Mouse (Mus musculus) C2C12 (cell line): ENCODE results near the gene Pde8a. TPM values are rescaled to one million over a fixed set of nuclear protein-coding genes. Genes with fewer than 3 reads are reported as not detected.

Experiments used
- H3K27me3 ChIP-seq: one replicate; pipeline ENCODE4 v1.6.1; 2011; ENCODE audit not compliant: control insufficient read depth, insufficient read depth, insufficient read length
- H3K36me3 ChIP-seq: one replicate; pipeline ENCODE4 v1.6.1; 2011; ENCODE audit not compliant: control insufficient read depth, insufficient read depth
- H3K4me3 ChIP-seq: one replicate; pipeline ENCODE4 v1.5.1; 2011; ENCODE audit warnings: mild to moderate bottlenecking, control low read depth; ENCODE audit not compliant: poor library complexity, insufficient read depth, severe bottlenecking
- H3K79me2 ChIP-seq: one replicate; pipeline ENCODE4 v1.6.1; 2011; ENCODE audit not compliant: control insufficient read depth, insufficient read depth
- H3K79me3 ChIP-seq: one replicate; pipeline ENCODE4 v1.6.1; 2011; ENCODE audit warnings: low read depth, control low read depth
- H3ac ChIP-seq: one replicate; pipeline ENCODE3; 2011; ENCODE audit warnings: low read depth; ENCODE audit not compliant: control insufficient read depth, insufficient read length
- CEBPB ChIP-seq: IDR thresholded peaks from one replicate; pipeline ENCODE4 v1.6.1; 2011; ENCODE audit warnings: low read depth, mild to moderate bottlenecking, control low read depth, moderate library complexity
- CTCF ChIP-seq: IDR thresholded peaks from one replicate; pipeline ENCODE4 v1.5.1; 2011; ENCODE audit not compliant: control insufficient read depth, insufficient read depth, insufficient read length
- FOSL1 ChIP-seq: IDR thresholded peaks from one replicate; pipeline ENCODE4 v1.8.0; 2011; ENCODE audit warnings: mild to moderate bottlenecking, low read length; ENCODE audit not compliant: poor library complexity, insufficient read depth, severe bottlenecking
- MAX ChIP-seq: IDR thresholded peaks from one replicate; pipeline ENCODE4 v1.6.1; 2011; ENCODE audit warnings: mild to moderate bottlenecking, control low read depth
- MYOD1 ChIP-seq: IDR thresholded peaks from one replicate; pipeline ENCODE4 v1.6.1; 2011; ENCODE audit warnings: low read depth; ENCODE audit not compliant: control insufficient read depth, insufficient read length
- MYOG ChIP-seq: IDR thresholded peaks from one replicate; pipeline ENCODE4 v1.6.1; 2011; ENCODE audit not compliant: control insufficient read depth, insufficient read length; ENCODE audit errors: extremely low read depth
- USF1 ChIP-seq: IDR thresholded peaks from one replicate; pipeline ENCODE4 v1.6.1; 2011; ENCODE audit warnings: low read depth, mild to moderate bottlenecking, control low read depth, moderate library complexity
- polyA plus RNA-seq: library from polyadenylated mRNA; unstranded; fragments of >200 nt; fragmentation: generic; extraction: Trizol; gene quantifications from one replicate; pipeline ENCODE4 v1.2.1, GENCODE M21; 2012; ENCODE audit warnings: missing spikeins

Gene Pde8a
- polyA plus RNA-seq, 1 experiment = 2.1 TPM

GRCm38 (mm10) chr7:81256773-81257172 lies 43.4 kb downstream of the Pde8a start:
- H3K79me2 ChIP-seq = no peaks in the 10 kb centered on the region
- no peak overlapping the region for H3ac ChIP-seq
- TF ChIP-seq CEBPB (no peak), MYOD1 (no peak), CTCF (no peak), MAX (no peak), FOSL1 (no peak), MYOG (no peak), USF1 (no peak)
- H3K79me3 ChIP-seq = no peaks in the 10 kb centered on the region
- no peak overlapping the region for H3K4me3 ChIP-seq
- H3K27me3 ChIP-seq = no peaks in the 10 kb centered on the region
- H3K36me3 ChIP-seq = no peaks in the 10 kb centered on the region

DNA sequence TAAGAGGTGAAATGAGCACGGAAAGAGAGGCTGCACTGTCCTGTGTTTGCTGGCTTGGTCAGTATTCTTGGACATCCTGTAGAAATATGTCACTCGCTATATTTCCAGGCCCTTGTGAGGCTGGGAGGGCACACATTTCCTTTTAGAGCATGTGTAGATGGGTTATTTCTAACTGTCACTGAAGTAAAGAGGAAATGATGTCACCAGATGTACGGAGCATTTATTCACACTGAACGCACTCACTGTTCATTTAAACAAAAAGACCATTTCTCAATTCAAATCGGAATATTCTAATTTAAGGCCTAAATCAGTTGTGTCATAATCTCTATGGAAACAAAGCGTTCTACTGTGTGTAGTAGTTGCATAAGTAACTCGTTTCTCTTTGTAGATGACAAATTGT lies 48.2 kb downstream of the Pde8a start:
- TF ChIP-seq MYOG = no peak
- no peak for TF ChIP-seq CEBPB
- TF ChIP-seq MYOD1 = no peak
- no peak for TF ChIP-seq CTCF
- TF ChIP-seq MAX = no peak
- no peak for TF ChIP-seq FOSL1

DNA sequence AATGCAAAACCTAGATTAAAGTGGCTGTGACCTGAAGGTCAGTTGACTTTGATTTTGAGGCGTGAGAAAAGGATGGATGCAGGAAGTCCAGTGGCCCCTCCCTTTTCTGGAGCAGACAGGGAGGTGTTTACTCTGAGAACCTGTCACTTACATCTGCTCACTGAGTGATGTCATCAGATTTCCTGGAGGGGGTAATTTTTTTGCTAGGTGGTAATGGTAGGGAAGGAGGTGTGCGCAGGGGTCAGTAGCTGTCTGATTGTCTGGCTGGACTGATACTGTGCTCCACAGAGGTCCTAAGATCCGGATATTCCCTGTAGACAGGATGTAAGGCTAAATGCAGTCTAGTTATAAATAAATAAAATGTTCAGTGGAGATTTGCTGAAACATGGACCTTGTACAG lies 59.5 kb downstream of the Pde8a start:
- H3K79me3 ChIP-seq = no peaks in the 10 kb centered on the region
- no peak overlapping the region for H3K4me3 ChIP-seq
- H3K79me2 ChIP-seq = no peaks in the 10 kb centered on the region
- H3ac ChIP-seq = no peak overlapping the region
- no peak for TF ChIP-seq MAX
- no peak for TF ChIP-seq MYOG
- no peak for TF ChIP-seq FOSL1
- no peak for TF ChIP-seq MYOD1
- TF ChIP-seq CEBPB = no peak
- no peak for TF ChIP-seq CTCF
- TF ChIP-seq USF1 = no peak
- H3K36me3 ChIP-seq = no peaks in the 10 kb centered on the region
- H3K27me3 ChIP-seq = no peaks in the 10 kb centered on the region

More for the DNA sequence above, 48.2 kb downstream of the Pde8a start:
- Histone ChIP-seq H3K79me2 (no peaks in the 10 kb centered on the region), H3K79me3 (no peaks in the 10 kb centered on the region), H3K4me3 (no peak overlapping the region), H3K36me3 (no peaks in the 10 kb centered on the region), H3ac (no peak overlapping the region), H3K27me3 (no peaks in the 10 kb centered on the region)

GRCm38 (mm10) chr7:81278966-81279365 lies 65.6 kb downstream of the Pde8a start:
- TF ChIP-seq CTCF (no peak), CEBPB (no peak), USF1 (no peak), MAX (no peak), FOSL1 (no peak), MYOG (no peak), MYOD1 (no peak)
- Histone ChIP-seq H3K79me3 (no peaks in the 10 kb centered on the region), H3K4me3 (no peak overlapping the region), H3ac (no peak overlapping the region), H3K36me3 (no peaks in the 10 kb centered on the region), H3K27me3 (no peaks in the 10 kb centered on the region), H3K79me2 (no peaks in the 10 kb centered on the region)

DNA sequence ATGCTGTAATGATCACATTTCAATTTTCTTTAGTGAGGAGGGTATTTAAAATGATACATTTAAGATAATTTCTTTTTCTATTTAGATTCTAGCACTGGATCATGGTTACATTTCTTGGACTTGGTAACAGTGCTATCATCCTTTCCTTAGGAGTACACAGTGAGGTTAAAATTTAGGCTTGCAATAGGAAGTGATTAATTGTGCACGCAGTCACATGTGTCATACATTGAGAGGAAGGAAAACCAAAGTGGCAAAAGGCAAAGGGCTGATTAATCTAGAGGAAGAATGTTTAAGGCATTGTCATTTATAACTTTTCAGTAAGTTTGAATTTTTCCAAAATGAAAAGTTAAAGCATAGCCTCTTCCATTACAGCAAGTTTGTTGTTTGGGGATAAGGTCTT lies 67.8 kb downstream of the Pde8a start:
- TF ChIP-seq USF1 (no peak), MYOD1 (no peak), CEBPB (no peak), MYOG (no peak), FOSL1 (no peak), CTCF (no peak), MAX (no peak)
- no peak overlapping the region for H3ac ChIP-seq
- H3K79me3 ChIP-seq = no peaks in the 10 kb centered on the region
- H3K4me3 ChIP-seq = no peak overlapping the region
- no peaks in the 10 kb centered on the region for H3K79me2 ChIP-seq
- no peaks in the 10 kb centered on the region for H3K27me3 ChIP-seq
- no peaks in the 10 kb centered on the region for H3K36me3 ChIP-seq

DNA sequence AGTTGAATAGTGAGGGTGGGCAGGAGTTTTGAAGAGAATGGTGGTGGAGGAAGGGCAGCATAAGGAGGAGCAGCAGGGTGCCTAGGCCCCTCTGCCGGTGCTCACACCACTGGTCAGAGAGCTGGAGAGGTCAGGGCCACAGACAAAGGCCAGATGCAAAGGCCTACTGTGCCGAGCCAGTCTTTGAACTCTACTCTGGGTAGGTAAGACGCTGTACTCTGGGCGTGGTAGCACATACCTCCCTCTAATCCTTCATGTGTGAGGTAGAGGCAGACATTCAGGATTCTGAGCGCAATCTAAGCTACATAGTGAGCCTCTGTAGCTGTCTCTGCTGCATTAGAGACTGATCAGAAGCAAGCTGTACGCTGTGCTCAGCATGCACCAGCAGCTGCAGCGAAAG lies 73.1 kb downstream of the Pde8a start:
- TF ChIP-seq USF1 = no peak
- TF ChIP-seq CEBPB = no peak
- TF ChIP-seq MAX = no peak
- no peak for TF ChIP-seq FOSL1
- TF ChIP-seq MYOG = no peak
- no peak for TF ChIP-seq MYOD1
- no peak for TF ChIP-seq CTCF
- Histone ChIP-seq H3K27me3 (no peaks in the 10 kb centered on the region), H3K4me3 (no peak overlapping the region), H3K79me3 (no peaks in the 10 kb centered on the region), H3K36me3 (no peaks in the 10 kb centered on the region), H3ac (no peak overlapping the region), H3K79me2 (no peaks in the 10 kb centered on the region)
